Mouse (Mus musculus): ENCODE data around the gene Art3. TPM values are rescaled to one million over a fixed set of nuclear protein-coding genes. Genes with fewer than 3 reads are reported as not detected.

Art3 gene
- polyA plus RNA-seq (2011; ENCODE audit: insufficient read depth, insufficient read length, low replicate concordance, missing spikeins) = 2.4 TPM in 1 of 2 replicates, not detected in the other

DNA sequence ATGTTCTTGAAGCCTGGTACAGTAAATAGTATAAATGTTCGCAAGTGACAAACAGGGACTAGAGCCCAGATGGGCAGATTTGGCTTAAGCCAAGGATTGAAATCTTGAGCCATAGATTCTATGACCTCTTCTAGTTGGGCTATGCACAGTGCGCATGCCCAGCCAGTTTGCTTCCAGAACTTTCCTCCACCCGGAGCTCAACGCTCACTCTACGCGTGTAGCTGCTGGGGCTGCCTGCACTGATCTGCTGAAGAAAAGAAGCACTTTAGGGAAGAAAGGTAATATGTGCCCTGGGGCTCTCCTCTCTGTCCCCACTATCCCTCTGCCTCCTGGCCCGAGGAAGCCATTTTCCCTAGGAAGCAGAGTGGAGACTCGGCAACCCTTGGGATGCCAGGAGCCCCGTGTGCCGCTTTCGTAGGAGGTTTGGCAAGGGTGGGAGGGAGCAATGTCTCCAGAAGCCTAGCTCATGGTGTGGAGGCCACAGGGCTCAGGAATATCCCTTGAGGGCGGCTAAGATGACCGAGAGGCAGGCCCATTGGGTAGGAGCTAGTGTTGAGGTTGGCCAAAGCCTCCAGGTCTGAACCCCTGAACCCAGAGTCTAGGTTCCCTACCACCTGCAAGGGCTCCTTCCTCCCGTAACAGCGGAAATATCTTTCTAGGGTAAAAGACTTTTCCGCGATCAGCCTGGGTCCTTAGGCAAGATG, at the start of gene Art3:
TSS of gene Art3 (plus strand) at position 193 of the 704 bp plus-strand sequence.
- no peak for TF ChIP-seq CTCF (IDR thresholded peaks at IDR 0.05; ENCODE audit: control insufficient read depth, insufficient read depth, low read length)
- TF ChIP-seq POLR2A (IDR thresholded peaks at IDR 0.05; ENCODE audit: borderline replicate concordance, control insufficient read depth, low read depth, low read length) = no peak
- 75% methylated on average over 17 of the region's 17 CpGs for WGBS
- 0 out of 2 replicates have a peak within 1 kb of the TSS, but pooled peaks have one; percentile 43 for H3K27ac ChIP-seq (ENCODE audit: control insufficient read depth, insufficient read depth, low read depth, low read length, poor library complexity)
- H3K4me3 ChIP-seq (replicated peaks; ENCODE audit: control insufficient read depth, low read depth, low read length) = peak within 1 kb of the TSS; percentile 51
- H3K4me1 ChIP-seq (ENCODE audit: control insufficient read depth, insufficient read depth, low read length) = no peaks in the 10 kb centered on the region; the same call in none of the 2 replicates

DNA sequence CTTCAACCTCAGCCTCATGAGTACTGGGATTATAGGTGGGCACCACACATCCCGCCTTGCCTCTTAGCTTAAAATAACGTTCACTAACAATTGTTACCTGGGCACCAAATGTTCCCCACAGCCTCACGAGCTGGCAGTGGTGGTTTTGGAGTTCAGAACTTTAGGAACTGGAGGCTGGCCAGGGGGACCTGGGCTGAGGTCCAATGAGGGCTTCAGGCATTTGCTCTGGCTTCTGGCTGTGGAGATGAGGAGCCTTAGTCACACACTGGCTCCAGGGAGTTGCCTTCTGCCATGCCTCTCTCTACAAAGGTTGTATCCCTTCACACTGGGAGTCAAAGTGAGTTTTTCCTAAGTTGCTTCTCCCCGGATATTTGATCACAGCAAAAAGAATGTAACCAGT, 49.1 kb upstream of the Art3 start:
- no peak overlapping the region for H3K27ac ChIP-seq (ENCODE audit: control insufficient read depth, insufficient read depth, low read depth, low read length, poor library complexity)
- no peak for TF ChIP-seq POLR2A (IDR thresholded peaks at IDR 0.05; ENCODE audit: borderline replicate concordance, control insufficient read depth, low read depth, low read length)
- no peak for TF ChIP-seq CTCF (IDR thresholded peaks at IDR 0.05; ENCODE audit: control insufficient read depth, insufficient read depth, low read length)
- H3K4me3 ChIP-seq (replicated peaks; ENCODE audit: control insufficient read depth, low read depth, low read length) = no peak overlapping the region
- peaks cover 7% of the 10 kb centered on the region for H3K4me1 ChIP-seq (ENCODE audit: control insufficient read depth, insufficient read depth, low read length)
- WGBS = 57% methylated on average over 4 of the region's 4 CpGs

DNA sequence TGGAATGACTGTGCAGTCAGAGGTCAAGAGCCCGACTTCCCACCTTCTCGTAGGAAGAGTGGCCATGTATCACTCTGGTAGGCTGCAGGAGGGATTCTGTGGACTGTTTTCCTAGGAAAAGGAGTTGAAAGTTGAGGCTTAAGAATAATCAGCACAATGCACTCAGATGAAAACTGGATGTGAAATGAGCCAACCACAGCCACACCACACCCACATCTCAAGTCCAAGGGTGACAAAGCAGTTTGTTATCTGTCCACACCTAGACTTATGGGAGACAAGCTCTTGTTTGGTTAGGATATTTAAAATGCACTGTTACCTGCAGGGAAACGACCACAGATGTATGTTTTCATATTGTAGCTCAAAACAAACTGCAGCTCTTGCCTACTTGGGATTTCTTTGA, 48.5 kb upstream of the Art3 start:
- no peak for TF ChIP-seq CTCF (IDR thresholded peaks at IDR 0.05; ENCODE audit: control insufficient read depth, insufficient read depth, low read length)
- TF ChIP-seq POLR2A (IDR thresholded peaks at IDR 0.05; ENCODE audit: borderline replicate concordance, control insufficient read depth, low read depth, low read length) = no peak

DNA sequence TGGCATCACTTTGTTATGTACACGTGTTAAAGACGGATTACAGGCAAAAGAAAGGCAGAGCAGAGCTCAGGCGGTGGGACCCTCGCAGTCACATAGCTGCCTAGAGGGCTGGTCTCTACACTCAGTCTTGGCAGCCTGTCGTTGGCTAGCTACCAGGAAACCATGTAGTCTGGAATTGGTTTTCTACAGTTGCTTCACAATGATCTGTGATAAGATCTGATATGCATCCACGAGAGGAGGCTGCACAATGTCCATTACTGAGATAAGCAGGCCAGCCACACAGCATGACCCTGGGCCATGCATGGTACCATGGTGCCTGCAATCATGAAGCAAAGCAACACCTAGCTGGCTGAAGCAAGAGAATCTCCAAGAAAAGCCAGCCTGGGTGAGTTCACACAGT, 43.8 kb upstream of the Art3 start:
- 75% methylated on average over 6 of the region's 6 CpGs for WGBS
- H3K4me3 ChIP-seq (replicated peaks; ENCODE audit: control insufficient read depth, low read depth, low read length) = no peak overlapping the region
- peaks cover 2% of the 10 kb centered on the region; the same call in 1 of the 2 replicates for H3K4me1 ChIP-seq (ENCODE audit: control insufficient read depth, insufficient read depth, low read length)
- H3K27ac ChIP-seq (ENCODE audit: control insufficient read depth, insufficient read depth, low read depth, low read length, poor library complexity) = no peak overlapping the region
- TF ChIP-seq CTCF (IDR thresholded peaks at IDR 0.05; ENCODE audit: control insufficient read depth, insufficient read depth, low read length) = no peak
- no peak for TF ChIP-seq POLR2A (IDR thresholded peaks at IDR 0.05; ENCODE audit: borderline replicate concordance, control insufficient read depth, low read depth, low read length)

More for the DNA sequence above, 48.5 kb upstream of the Art3 start:
- 39% methylated on average over 3 of the region's 3 CpGs for WGBS
- peaks cover 7% of the 10 kb centered on the region for H3K4me1 ChIP-seq (ENCODE audit: control insufficient read depth, insufficient read depth, low read length)
- H3K4me3 ChIP-seq (replicated peaks; ENCODE audit: control insufficient read depth, low read depth, low read length) = no peak overlapping the region
- H3K27ac ChIP-seq (ENCODE audit: control insufficient read depth, insufficient read depth, low read depth, low read length, poor library complexity) = no peak overlapping the region

DNA sequence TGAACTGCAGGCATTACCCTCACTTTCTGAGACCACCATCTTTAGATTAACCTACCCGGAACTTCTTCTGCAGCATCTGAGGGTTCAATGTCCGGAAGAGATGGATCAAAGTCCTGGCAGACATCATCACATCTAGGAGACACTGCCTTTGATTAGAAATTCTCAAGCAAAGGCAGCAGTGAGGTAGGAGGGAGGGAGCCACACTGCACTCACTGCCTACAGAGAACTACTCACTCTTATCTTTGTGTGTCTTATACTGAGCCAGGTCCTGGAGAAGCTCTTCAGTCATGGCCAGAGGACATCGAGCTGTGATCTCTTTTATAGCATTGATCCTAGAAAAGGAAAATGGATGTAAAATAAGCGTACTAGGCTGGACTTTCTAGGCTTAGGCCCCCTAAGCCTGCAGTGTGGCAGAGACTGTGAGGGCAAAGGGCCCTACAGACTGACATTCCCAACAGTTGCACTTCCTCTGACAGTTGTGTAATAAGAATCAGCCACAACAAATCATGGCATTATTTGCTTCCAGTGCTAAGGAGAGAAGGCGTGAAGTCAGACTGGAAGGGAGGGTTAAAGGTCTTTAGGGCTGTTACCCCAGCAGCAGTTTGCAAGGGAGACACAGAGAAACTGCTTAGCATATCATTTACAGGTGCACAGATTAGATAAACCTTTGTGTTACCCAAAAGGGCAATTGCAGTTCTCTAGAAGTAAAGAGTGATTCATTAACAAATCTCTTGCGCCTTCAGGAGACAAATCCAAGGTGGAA, 39.8 kb upstream of the Art3 start:
- TF ChIP-seq CTCF (IDR thresholded peaks at IDR 0.05; ENCODE audit: control insufficient read depth, insufficient read depth, low read length) (no peak), POLR2A (IDR thresholded peaks at IDR 0.05; ENCODE audit: borderline replicate concordance, control insufficient read depth, low read depth, low read length) (no peak)
- 86% methylated on average over 6 of the region's 6 CpGs for WGBS
- Histone ChIP-seq H3K27ac (ENCODE audit: control insufficient read depth, insufficient read depth, low read depth, low read length, poor library complexity) (no peak overlapping the region), H3K4me3 (replicated peaks; ENCODE audit: control insufficient read depth, low read depth, low read length) (no peak overlapping the region), H3K4me1 (ENCODE audit: control insufficient read depth, insufficient read depth, low read length) (no peaks in the 10 kb centered on the region)

DNA sequence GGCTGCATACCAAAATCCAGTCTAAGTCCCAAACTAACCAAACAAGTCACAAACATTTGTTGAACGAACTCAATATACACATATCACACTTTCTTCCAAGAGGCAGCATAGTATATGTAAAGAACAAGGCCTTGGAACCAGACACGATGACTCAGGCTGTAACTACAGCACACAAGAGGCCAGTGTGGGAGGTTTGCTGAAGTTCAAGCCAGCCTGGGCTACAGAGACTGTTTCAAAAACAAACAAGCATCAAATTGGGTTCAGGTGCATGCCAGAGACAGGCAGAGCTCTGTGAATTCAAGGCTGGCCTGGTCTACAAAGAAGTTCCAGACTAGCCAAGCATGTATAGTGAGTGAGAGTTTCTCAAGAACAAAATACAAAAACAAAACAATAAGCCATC, 37.1 kb upstream of the Art3 start:
- no peak for TF ChIP-seq POLR2A (IDR thresholded peaks at IDR 0.05; ENCODE audit: borderline replicate concordance, control insufficient read depth, low read depth, low read length)
- no peak for TF ChIP-seq CTCF (IDR thresholded peaks at IDR 0.05; ENCODE audit: control insufficient read depth, insufficient read depth, low read length)
- no peak overlapping the region for H3K27ac ChIP-seq (ENCODE audit: control insufficient read depth, insufficient read depth, low read depth, low read length, poor library complexity)
- H3K4me3 ChIP-seq (replicated peaks; ENCODE audit: control insufficient read depth, low read depth, low read length) = no peak overlapping the region
- WGBS = 87% methylated on average over 2 of the region's 2 CpGs
- H3K4me1 ChIP-seq (ENCODE audit: control insufficient read depth, insufficient read depth, low read length) = no peaks in the 10 kb centered on the region

DNA sequence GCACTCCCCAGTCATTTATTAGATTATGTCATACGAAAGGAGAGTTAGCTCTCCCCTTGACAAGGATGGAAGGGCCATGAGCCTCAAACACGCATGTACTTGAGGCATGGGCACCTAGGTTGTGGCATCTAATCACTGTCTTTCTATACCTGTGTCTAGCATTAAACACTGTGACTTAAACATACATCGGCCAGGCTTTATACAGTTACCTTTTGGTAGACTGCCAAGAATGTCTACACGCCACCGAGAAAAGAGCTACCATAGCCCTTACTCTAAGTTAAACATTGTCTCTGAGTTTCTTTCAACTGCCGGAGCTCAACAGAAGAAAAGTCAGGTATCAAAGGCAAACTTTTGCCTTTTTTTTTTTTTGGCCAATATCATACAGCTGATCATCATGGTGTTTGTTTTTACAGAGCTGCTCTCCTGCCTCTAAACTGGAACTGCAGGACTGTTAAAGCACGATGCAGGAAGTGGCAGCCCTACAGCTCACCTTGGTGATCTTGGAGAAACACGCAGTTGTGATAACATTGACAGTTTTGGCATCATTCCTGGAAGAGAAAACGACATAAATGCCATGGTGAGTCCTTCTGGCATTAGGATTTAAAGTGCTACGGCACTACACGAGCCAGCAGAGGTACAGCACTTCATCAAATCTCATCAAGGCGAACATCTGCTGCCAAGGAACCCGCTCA, 29.3 kb upstream of the Art3 start:
- H3K4me1 ChIP-seq (ENCODE audit: control insufficient read depth, insufficient read depth, low read length) = no peaks in the 10 kb centered on the region; the same call in 1 of the 2 replicates
- no peak overlapping the region for H3K4me3 ChIP-seq (replicated peaks; ENCODE audit: control insufficient read depth, low read depth, low read length)
- WGBS = 84% methylated on average over 13 of the region's 13 CpGs
- no peak overlapping the region for H3K27ac ChIP-seq (ENCODE audit: control insufficient read depth, insufficient read depth, low read depth, low read length, poor library complexity)
- TF ChIP-seq CTCF (IDR thresholded peaks at IDR 0.05; ENCODE audit: control insufficient read depth, insufficient read depth, low read length) = no peak
- TF ChIP-seq POLR2A (IDR thresholded peaks at IDR 0.05; ENCODE audit: borderline replicate concordance, control insufficient read depth, low read depth, low read length) = no peak

DNA sequence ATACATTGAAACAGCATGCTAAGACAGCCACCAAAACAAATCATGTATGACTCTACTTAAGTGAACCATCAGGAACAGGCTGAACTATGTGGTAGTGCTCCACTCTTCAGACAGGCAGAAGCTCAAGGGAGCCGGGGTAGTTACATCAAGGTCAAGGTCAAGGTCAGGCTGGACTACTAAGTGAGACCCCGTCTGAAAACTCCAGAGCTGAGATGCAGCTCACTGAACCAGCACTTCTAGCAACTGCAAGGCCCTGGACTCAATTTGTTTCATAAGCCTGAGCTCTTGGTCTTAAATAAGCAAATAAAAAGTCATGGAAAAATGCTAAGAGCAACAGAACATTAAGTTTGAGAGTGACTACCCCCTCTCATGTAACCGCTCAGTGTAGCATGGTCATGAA, 27.3 kb upstream of the Art3 start:
- Histone ChIP-seq H3K27ac (ENCODE audit: control insufficient read depth, insufficient read depth, low read depth, low read length, poor library complexity) (no peak overlapping the region), H3K4me1 (ENCODE audit: control insufficient read depth, insufficient read depth, low read length) (peaks cover 2% of the 10 kb centered on the region), H3K4me3 (replicated peaks; ENCODE audit: control insufficient read depth, low read depth, low read length) (no peak overlapping the region)
- TF ChIP-seq POLR2A (IDR thresholded peaks at IDR 0.05; ENCODE audit: borderline replicate concordance, control insufficient read depth, low read depth, low read length) (no peak), CTCF (IDR thresholded peaks at IDR 0.05; ENCODE audit: control insufficient read depth, insufficient read depth, low read length) (no peak)
- 84% methylated on average over 3 of the region's 3 CpGs for WGBS
